Mouse (Mus musculus) brain, embryonic 14.5 days (tissue): ENCODE data around the gene Cyp2j6.

Source experiments
- CTCF ChIP-seq: fragments of 200-500 bp; IDR thresholded peaks from 2 replicates; pipeline ENCODE4 v1.5.1; 2012; ENCODE audit warnings: inconsistent platforms, mild to moderate bottlenecking, moderate library complexity, borderline replicate concordance; ENCODE audit not compliant: insufficient read depth, insufficient read length; ENCODE audit errors: extremely low read depth
- POLR2A ChIP-seq: fragments of 200-500 bp; IDR thresholded peaks from 2 replicates; pipeline ENCODE4 v1.6.1; 2012; ENCODE audit warnings: mild to moderate bottlenecking, inconsistent platforms, borderline replicate concordance; ENCODE audit not compliant: poor library complexity, insufficient read depth, insufficient read length, severe bottlenecking; ENCODE audit errors: extremely low read depth

- no peak for TF ChIP-seq CTCF
- no peak for TF ChIP-seq POLR2A
Measured at GRCm38 (mm10) chr4:96590911-96591790, 37.7 kb upstream of the Cyp2j6 start, which contains the start of gene Cyp2j9.
